Mouse (Mus musculus): ENCODE measurements around the gene Ddi2.

Gene Ddi2

GRCm38 (mm10) chr4:141655908-141656608 is 67.2 kb downstream of the Ddi2 start:
- in situ Hi-C loops (cut with MboI, MseI), result no loop called here

- in situ Hi-C loops (cut with MboI, MseI), result no loop called here
These were observed 68.7 kb downstream of the Ddi2 start for GRCm38 (mm10) chr4:141654509-141654908.

GRCm38 (mm10) chr4:141653813-141654212 is 69.4 kb downstream of the Ddi2 start:
- in situ Hi-C loops (cut with MboI, MseI), result no loop called here

- in situ Hi-C loops (cut with MboI, MseI), result no loop called here
These were observed 70.2 kb downstream of the Ddi2 start for GRCm38 (mm10) chr4:141653044-141653443.

- in situ Hi-C loops (cut with MboI, MseI), result no loop called here
These were observed 71.3 kb downstream of the Ddi2 start for GRCm38 (mm10) chr4:141651944-141652343.

GRCm38 (mm10) chr4:141651286-141651685 is 71.9 kb downstream of the Ddi2 start:
- in situ Hi-C loops (cut with MboI, MseI), result no loop called here

- in situ Hi-C loops (cut with MboI, MseI), result no loop called here
These were observed 74.0 kb downstream of the Ddi2 start for GRCm38 (mm10) chr4:141649244-141649643.

- in situ Hi-C loops (cut with MboI, MseI), result no loop called here
These were observed 75.0 kb downstream of the Ddi2 start for GRCm38 (mm10) chr4:141648262-141648661.

- in situ Hi-C loops (cut with MboI, MseI), result no loop called here
These were observed 76.0 kb downstream of the Ddi2 start for GRCm38 (mm10) chr4:141647187-141647586.

GRCm38 (mm10) chr4:141645988-141646387 is 77.2 kb downstream of the Ddi2 start:
- in situ Hi-C loops (cut with MboI, MseI), result no loop called here

- in situ Hi-C loops (cut with MboI, MseI), result no loop called here
These were observed 79.9 kb downstream of the Ddi2 start for GRCm38 (mm10) chr4:141643118-141643855.

- in situ Hi-C loops (cut with MboI, MseI), result no loop called here
These were observed 81.0 kb downstream of the Ddi2 start for GRCm38 (mm10) chr4:141641961-141642811.

- in situ Hi-C loops (cut with MboI, MseI), result no loop called here
These were observed 81.9 kb downstream of the Ddi2 start for GRCm38 (mm10) chr4:141641353-141641771.

GRCm38 (mm10) chr4:141639474-141639873 is 83.7 kb downstream of the Ddi2 start:
- in situ Hi-C loops (cut with MboI, MseI), result no loop called here

GRCm38 (mm10) chr4:141636693-141637092 is 86.5 kb downstream of the Ddi2 start:
- in situ Hi-C loops (cut with MboI, MseI), result no loop called here

- in situ Hi-C loops (cut with MboI, MseI), result no loop called here
These were observed 87.2 kb downstream of the Ddi2 start for GRCm38 (mm10) chr4:141635991-141636390.

- in situ Hi-C loops (cut with MboI, MseI), result no loop called here
These were observed 90.9 kb downstream of the Ddi2 start for GRCm38 (mm10) chr4:141632111-141632873.

- in situ Hi-C loops (cut with MboI, MseI), result no loop called here
These were observed 92.0 kb downstream of the Ddi2 start for GRCm38 (mm10) chr4:141631250-141631649.

GRCm38 (mm10) chr4:141630021-141630420 is 93.2 kb downstream of the Ddi2 start:
- in situ Hi-C loops (cut with MboI, MseI), result no loop called here

GRCm38 (mm10) chr4:141628661-141629060 is 94.6 kb downstream of the Ddi2 start:
- in situ Hi-C loops (cut with MboI, MseI), result no loop called here
